Mouse (Mus musculus): ENCODE measurements around the gene Pfdn2. TPM values are rescaled to one million over a fixed set of nuclear protein-coding genes. Genes with fewer than 3 reads are reported as not detected.

Gene Pfdn2
- total and polyA plus RNA-seq, 3 experiments, result 36.2 to 329 TPM; not detected in 1

GRCm38 (mm10) chr1:171321415-171321814 lies 24.1 kb upstream of the Pfdn2 start (continued):
- no peak for TF ChIP-seq TAL1 (IDR thresholded peaks at IDR 0.05; ENCODE audit: low read length)

DNA sequence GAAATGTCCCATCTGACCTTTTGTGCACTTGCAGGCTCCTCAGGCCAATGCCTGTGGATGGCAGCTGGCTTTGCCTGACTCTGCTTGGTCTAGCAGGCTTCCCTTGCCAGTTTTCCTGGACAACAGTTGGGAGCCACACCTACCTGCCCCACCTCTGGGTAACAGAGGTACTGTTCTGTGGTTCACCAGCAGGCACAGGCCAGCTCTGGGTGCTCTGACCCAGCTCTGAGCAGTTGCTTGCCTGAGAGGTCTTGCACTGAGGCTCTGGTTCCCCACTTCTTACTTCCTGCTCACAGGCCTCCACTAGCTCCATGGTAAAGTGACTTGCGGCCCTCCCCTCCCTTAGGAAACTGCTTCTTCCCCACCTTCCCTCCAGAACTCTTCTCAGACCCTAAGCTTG lies 23.5 kb upstream of the Pfdn2 start:
- Histone ChIP-seq H3K27ac (ENCODE audit: control insufficient read depth, low read depth, low read length) (no peak overlapping the region), H3K27me3 (ENCODE audit: control insufficient read depth in 1 of 2, insufficient read depth in 2 of 2, low read length in 2 of 2) (no peaks in the 10 kb centered on the region), H3K4me3 (ENCODE audit: control insufficient read depth in 1 of 2, insufficient read depth in 1 of 2, low read depth in 2 of 2, low read length in 2 of 2) (no peak overlapping the region), H3K36me3 (ENCODE audit: control insufficient read depth in 1 of 2, insufficient read depth in 2 of 2, low read length in 2 of 2) (peaks cover 2 to 6% of the 10 kb centered on the region in 2 experiments; a peak in 3 of 4 replicates), H3K79me2 (ENCODE audit: control insufficient read depth, insufficient read depth, low read length, poor library complexity) (peaks cover 10% of the 10 kb centered on the region), H3K4me1 (ENCODE audit: control insufficient read depth in 1 of 2, insufficient read depth in 2 of 2, low read length in 2 of 2) (no peaks in the 10 kb centered on the region), H3K9me3 (replicated peaks; ENCODE audit: insufficient read depth, low read length) (no peaks in the 10 kb centered on the region), H3K9ac (ENCODE audit: control insufficient read depth, low read depth, low read length, poor library complexity, severe bottlenecking) (no peak overlapping the region)
- TF ChIP-seq JUND (IDR thresholded peaks at IDR 0.05; ENCODE audit: low read depth, low read length) (no peak), MEF2A (IDR thresholded peaks at IDR 0.05; ENCODE audit: extremely low read depth, insufficient replicate concordance, low read depth, low read length, poor library complexity, severe bottlenecking) (no peak), CHD1 (IDR thresholded peaks at IDR 0.05; ENCODE audit: low read depth, low read length) (no peak), SIN3A (IDR thresholded peaks at IDR 0.05; ENCODE audit: low read length) (no peak), MYC (IDR thresholded peaks at IDR 0.05; ENCODE audit: low read depth, low read length) (no peak), NELFE (IDR thresholded peaks at IDR 0.05; ENCODE audit: low read depth, low read length) (no peak), ETS1 (IDR thresholded peaks at IDR 0.05; ENCODE audit: low read depth, low read length) (no peak), POLR2AphosphoS2 (IDR thresholded peaks at IDR 0.05; ENCODE audit: low read length) (no peak), ZMIZ1 (IDR thresholded peaks at IDR 0.05; ENCODE audit: low read depth, low read length) (no peak), POLR2A (IDR thresholded peaks at IDR 0.05; ENCODE audit: control insufficient read depth in 1 of 2, insufficient read depth in 1 of 2, low read depth in 1 of 2, low read length in 2 of 2, poor library complexity in 1 of 2) (no peak), USF2 (IDR thresholded peaks at IDR 0.05; ENCODE audit: borderline replicate concordance in 1 of 2, insufficient read depth in 1 of 2, low read depth in 1 of 2, low read length in 2 of 2) (no peak), MAFK (IDR thresholded peaks at IDR 0.05; ENCODE audit: borderline replicate concordance, low read depth, low read length) (no peak), TAL1 (IDR thresholded peaks at IDR 0.05; ENCODE audit: low read length) (no peak), TCF12 (IDR thresholded peaks at IDR 0.05; ENCODE audit: low read depth, low read length) (no peak), RAD21 (IDR thresholded peaks at IDR 0.05; ENCODE audit: low read depth, low read length) (no peak), GATA1 (IDR thresholded peaks at IDR 0.05; ENCODE audit: low read depth, low read length) (no peak), ZNF384 (IDR thresholded peaks at IDR 0.05; ENCODE audit: low read depth, low read length) (no peak)
- no peak for DNase-seq (ENCODE audit: low read depth, low spot score)

- Histone ChIP-seq H3K9me3 (replicated peaks; ENCODE audit: insufficient read depth, low read length) (no peaks in the 10 kb centered on the region), H3K9ac (ENCODE audit: control insufficient read depth, low read depth, low read length, poor library complexity, severe bottlenecking) (no peak overlapping the region), H3K4me1 (ENCODE audit: control insufficient read depth in 1 of 2, insufficient read depth in 2 of 2, low read length in 2 of 2) (peaks cover 4 to 8% of the 10 kb centered on the region in 2 experiments; a peak in 3 of 4 replicates), H3K4me3 (ENCODE audit: control insufficient read depth in 1 of 2, insufficient read depth in 1 of 2, low read depth in 2 of 2, low read length in 2 of 2) (no peak overlapping the region), H3K36me3 (ENCODE audit: control insufficient read depth in 1 of 2, insufficient read depth in 2 of 2, low read length in 2 of 2) (peaks cover 2 to 17% of the 10 kb centered on the region in 2 experiments; a peak in 3 of 4 replicates), H3K79me2 (ENCODE audit: control insufficient read depth, insufficient read depth, low read length, poor library complexity) (peaks cover 43% of the 10 kb centered on the region), H3K27me3 (ENCODE audit: control insufficient read depth in 1 of 2, insufficient read depth in 2 of 2, low read length in 2 of 2) (no peaks in the 10 kb centered on the region), H3K27ac (ENCODE audit: control insufficient read depth, low read depth, low read length) (no peak overlapping the region)
- no peak for DNase-seq (ENCODE audit: low read depth, low spot score)
- TF ChIP-seq EP300 (IDR thresholded peaks at IDR 0.05; ENCODE audit: low read depth in 1 of 2, low read length in 2 of 2) (no peak), NRF1 (IDR thresholded peaks at IDR 0.05; ENCODE audit: insufficient read depth, low read depth, low read length, poor library complexity, severe bottlenecking) (no peak), MAX (IDR thresholded peaks at IDR 0.05; ENCODE audit: low read length) (no peak), TBP (IDR thresholded peaks at IDR 0.05; ENCODE audit: low read depth, low read length) (no peak), GATA1 (IDR thresholded peaks at IDR 0.05; ENCODE audit: low read depth, low read length) (no peak), MAFK (IDR thresholded peaks at IDR 0.05; ENCODE audit: borderline replicate concordance, low read depth, low read length) (no peak), POLR2A (IDR thresholded peaks at IDR 0.05; ENCODE audit: control insufficient read depth in 1 of 2, insufficient read depth in 1 of 2, low read depth in 1 of 2, low read length in 2 of 2, poor library complexity in 1 of 2) (no peak), ELF1 (IDR thresholded peaks at IDR 0.05; ENCODE audit: low read depth, low read length) (no peak), RCOR1 (IDR thresholded peaks at IDR 0.05; ENCODE audit: low read depth, low read length) (no peak), KAT2A (conservative IDR thresholded peaks at IDR 0.05; ENCODE audit: low read depth, low read length) (no peak), SMC3 (IDR thresholded peaks at IDR 0.05; ENCODE audit: low read depth, low read length) (no peak), POLR2AphosphoS5 (IDR thresholded peaks at IDR 0.05; ENCODE audit: borderline replicate concordance, low read depth, low read length) (no peak), NELFE (IDR thresholded peaks at IDR 0.05; ENCODE audit: low read depth, low read length) (no peak)
Measured at GRCm38 (mm10) chr1:171325571-171325970, 19.9 kb upstream of the Pfdn2 start.
